Mouse (Mus musculus) neural tube, embryonic 15.5 days (tissue): ENCODE data around the gene Gstm5. TPM values are rescaled to one million over a fixed set of nuclear protein-coding genes. Genes with fewer than 3 reads are reported as not detected.

Experiments
- ATAC-seq: fragments of 200-750 bp; cut with Nextera tagmentation; 2 replicates; pipeline ENCODE4 v1.8.0; 2017; ENCODE audit warnings: mild to moderate bottlenecking, moderate TSS enrichment, moderate library complexity; ENCODE audit not compliant: low FRiP score
- H3K27ac ChIP-seq: fragments of 300-500 bp; sonication (generic); replicated peaks from 2 replicates; pipeline ENCODE4 v1.5.1; 2015; ENCODE audit warnings: mild to moderate bottlenecking, inconsistent platforms
- H3K27me3 ChIP-seq: fragments of 300-500 bp; sonication (generic); replicated peaks from 2 replicates; pipeline ENCODE4 v1.6.1; 2015; ENCODE audit warnings: inconsistent platforms
- H3K36me3 ChIP-seq: fragments of 300-500 bp; sonication (generic); 2 replicates; pipeline ENCODE4 v1.6.1; 2015; ENCODE audit warnings: inconsistent platforms
- H3K4me1 ChIP-seq: fragments of 300-500 bp; sonication (generic); 2 replicates; pipeline ENCODE4 v1.6.1; 2015; ENCODE audit warnings: inconsistent platforms
- H3K4me2 ChIP-seq: fragments of 300-500 bp; sonication (generic); 2 replicates; pipeline ENCODE4 v1.6.1; 2015; ENCODE audit warnings: inconsistent platforms, mild to moderate bottlenecking, moderate library complexity
- H3K4me3 ChIP-seq: fragments of 300-500 bp; sonication (generic); replicated peaks from 2 replicates; pipeline ENCODE4 v1.5.1; 2015; ENCODE audit warnings: mild to moderate bottlenecking, inconsistent platforms
- H3K9ac ChIP-seq: fragments of 300-500 bp; sonication (generic); replicated peaks from 2 replicates; pipeline ENCODE4 v1.6.1; 2015; ENCODE audit warnings: mild to moderate bottlenecking, inconsistent platforms
- H3K9me3 ChIP-seq: fragments of 300-500 bp; sonication (generic); replicated peaks from 2 replicates; pipeline ENCODE4 v1.6.1; 2016; ENCODE audit warnings: inconsistent platforms
- WGBS: fragments of 180-500 bp; shearing (Covaris S2); methylation state at CpG from one replicate; pipeline ENCODE4 v1.1.7; 2015; ENCODE audit warnings: mixed read lengths; 5-methylcytosine and 5-hydroxymethylcytosine counted together
- polyA plus RNA-seq: library from polyadenylated mRNA; unstranded; fragments of >200 nt; fragmentation: Nextera tagmentation; extraction: Ambion mirVana; gene quantifications from 2 replicates; pipeline ENCODE4 v1.2.1, GENCODE M21; 2015

The Gstm5 gene
- polyA plus RNA-seq, 1 experiment from 2014 or later = 263 TPM

DNA sequence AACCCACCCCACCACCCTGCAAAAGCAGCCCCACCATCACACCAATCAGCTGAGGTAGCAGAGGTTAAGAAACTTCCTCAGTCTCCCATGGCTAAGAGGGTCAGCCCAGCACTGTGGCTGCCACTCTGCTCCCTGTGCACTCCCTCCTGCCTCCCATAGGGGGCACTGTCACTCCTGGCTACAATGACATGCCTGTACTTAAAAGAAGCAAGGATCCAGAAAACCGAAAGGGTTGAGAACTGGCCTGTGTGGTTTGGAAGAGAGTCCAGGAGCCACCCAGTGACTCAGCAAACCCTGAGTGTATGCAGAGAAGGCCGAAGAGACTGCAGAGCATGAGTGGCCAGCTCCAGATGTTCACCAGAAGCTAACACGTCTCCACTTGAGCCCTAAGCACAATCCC, 43.8 kb downstream of the Gstm5 start:
- WGBS = 52% methylated on average over 3 of the region's 3 CpGs
- H3K36me3 ChIP-seq = no peaks in the 10 kb centered on the region
- peaks cover 20% of the 10 kb centered on the region; the same call in 1 of the 2 replicates for H3K4me1 ChIP-seq
- no peak for ATAC-seq
- H3K27ac ChIP-seq = no peak overlapping the region
- H3K27me3 ChIP-seq = 0 out of 2 replicates have a peak, but pooled peaks cover 3% of the 10 kb centered on the region
- H3K9me3 ChIP-seq = no peaks in the 10 kb centered on the region
- no peak overlapping the region for H3K4me2 ChIP-seq
- no peak overlapping the region for H3K4me3 ChIP-seq
- no peak overlapping the region for H3K9ac ChIP-seq

DNA sequence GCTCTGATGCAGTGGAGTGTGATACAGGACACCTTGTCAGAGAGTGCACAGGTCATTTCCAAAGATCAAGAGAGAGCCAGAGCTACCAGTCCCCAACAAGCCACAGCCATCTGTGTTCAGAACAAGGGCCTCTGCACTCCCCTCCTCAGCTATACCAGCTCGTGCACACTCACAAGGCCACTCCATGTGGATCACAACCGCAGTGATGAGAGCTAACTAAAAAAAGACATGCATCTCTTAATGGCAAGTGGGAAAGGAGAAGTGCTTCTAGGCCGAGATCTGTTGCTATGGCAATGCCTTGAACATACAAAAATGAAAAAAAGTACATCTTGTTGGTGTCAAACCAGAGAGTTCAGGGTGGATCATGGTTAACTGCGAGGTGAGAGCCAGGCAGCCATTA, 44.2 kb downstream of the Gstm5 start:
- no peak for ATAC-seq
- peaks cover 20% of the 10 kb centered on the region; the same call in 1 of the 2 replicates for H3K4me1 ChIP-seq

DNA sequence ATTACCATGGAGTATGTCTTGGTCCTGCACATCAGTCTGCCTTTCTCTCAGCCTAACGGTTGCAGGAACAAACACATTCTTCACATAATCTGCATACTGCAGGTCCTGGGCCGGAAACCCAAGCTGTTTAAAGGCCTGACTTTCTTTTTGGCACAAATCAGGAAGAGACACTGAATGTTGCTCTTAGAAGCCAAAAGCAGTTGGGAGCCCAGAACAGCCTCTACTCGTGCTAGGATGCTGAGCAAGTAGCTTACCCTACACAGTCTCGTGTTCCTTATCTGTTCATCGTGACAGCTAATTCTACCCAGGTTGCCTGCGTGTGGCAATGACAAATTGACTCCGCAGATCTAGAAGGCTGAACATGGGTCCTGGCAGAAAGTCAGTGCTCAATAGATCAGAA, 44.9 kb downstream of the Gstm5 start:
- ATAC-seq = no peak

More for the DNA sequence above, 44.2 kb downstream of the Gstm5 start:
- Histone ChIP-seq H3K4me3 (no peak overlapping the region), H3K27ac (no peak overlapping the region), H3K27me3 (0 out of 2 replicates have a peak, but pooled peaks cover 3% of the 10 kb centered on the region), H3K36me3 (no peaks in the 10 kb centered on the region), H3K4me2 (no peak overlapping the region), H3K9me3 (no peaks in the 10 kb centered on the region), H3K9ac (no peak overlapping the region)
- WGBS = 54% methylated on average over 4 of the region's 4 CpGs

DNA sequence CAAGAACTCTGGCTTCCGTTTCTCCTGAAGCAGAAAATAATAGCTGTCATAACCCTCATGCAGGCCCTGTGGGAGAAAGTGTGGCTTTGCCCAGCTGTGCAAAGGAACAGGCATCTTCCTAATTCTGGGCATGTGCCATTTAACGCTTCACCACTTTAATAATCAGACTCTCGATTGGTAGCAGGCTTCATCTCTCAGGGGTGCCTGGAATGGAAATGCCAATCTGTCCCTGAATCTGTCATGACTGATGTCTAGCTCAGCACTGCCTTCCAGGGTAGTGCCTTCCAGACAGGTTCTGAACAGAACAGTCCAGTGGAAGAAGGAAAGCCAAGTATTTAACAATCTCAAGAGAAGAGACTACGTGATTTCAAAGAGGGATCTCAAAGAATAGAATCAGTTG, 45.6 kb downstream of the Gstm5 start:
- ATAC-seq = no peak
- H3K36me3 ChIP-seq = no peaks in the 10 kb centered on the region

More for the DNA sequence above, 44.9 kb downstream of the Gstm5 start:
- WGBS = 81% methylated on average over 7 of the region's 7 CpGs
- H3K4me2 ChIP-seq = no peak overlapping the region
- no peak overlapping the region for H3K4me3 ChIP-seq
- H3K4me1 ChIP-seq = peaks cover 20% of the 10 kb centered on the region; the same call in 1 of the 2 replicates
- H3K27me3 ChIP-seq = 0 out of 2 replicates have a peak, but pooled peaks cover 3% of the 10 kb centered on the region
- no peaks in the 10 kb centered on the region for H3K9me3 ChIP-seq
- H3K36me3 ChIP-seq = no peaks in the 10 kb centered on the region
- no peak overlapping the region for H3K27ac ChIP-seq
- no peak overlapping the region for H3K9ac ChIP-seq

DNA sequence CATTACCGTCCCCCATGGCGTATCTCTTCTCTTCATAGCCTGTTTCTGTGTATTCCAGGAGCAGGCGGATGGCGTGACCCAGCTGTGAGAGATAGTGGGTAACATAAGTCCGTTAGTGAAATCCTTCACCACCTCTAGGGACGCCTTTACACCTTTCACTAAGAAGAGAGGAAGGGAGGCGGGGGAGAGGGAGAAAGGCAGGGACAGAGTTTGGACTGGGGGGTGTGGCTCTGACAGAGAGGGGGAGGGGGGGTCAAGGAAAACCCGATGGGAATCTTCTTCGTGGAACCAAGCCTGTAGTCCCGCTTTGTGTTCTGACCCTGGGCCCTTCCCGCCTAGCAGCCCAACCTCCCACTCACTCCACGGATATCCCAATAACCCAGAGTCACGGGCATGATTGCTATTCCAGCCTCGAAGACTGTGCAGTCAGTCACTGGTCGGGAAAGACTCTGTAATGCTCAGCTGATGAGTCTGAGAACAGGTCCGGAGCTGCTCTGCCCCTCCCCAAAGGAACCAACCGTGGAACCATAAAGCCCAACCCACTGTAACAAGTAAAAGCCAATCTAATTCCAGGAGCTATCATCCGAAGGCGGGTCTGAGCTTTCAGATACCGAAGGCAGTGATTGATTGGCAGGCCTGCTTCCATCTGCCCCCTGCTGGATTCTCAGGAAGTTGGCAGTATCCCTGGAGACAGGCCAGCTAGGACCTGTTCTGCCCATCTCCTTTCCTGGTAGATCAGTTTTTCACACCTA, 47.8 kb downstream of the Gstm5 start, which contains the start of gene Gstm6:
Gene Gstm6, minus strand, starts transcription at position 511 of the 752 bp plus-strand sequence.
- Histone ChIP-seq H3K9me3 (no peaks in the 10 kb centered on the region), H3K27me3 (no peaks in the 10 kb centered on the region), H3K9ac (no peak within 1 kb of the TSS), H3K4me1 (peaks cover 20% of the 10 kb centered on the region; the same call in 1 of the 2 replicates), H3K27ac (no peak within 1 kb of the TSS), H3K4me2 (peak within 1 kb of the TSS; percentile 50), H3K36me3 (no peaks in the 10 kb centered on the region), H3K4me3 (peak within 1 kb of the TSS; percentile 24; the same call in 1 of the 2 replicates)
- 14% methylated on average over 20 of the region's 20 CpGs for WGBS
- ATAC-seq = peak; percentile 83

More for the DNA sequence above, 45.6 kb downstream of the Gstm5 start:
- 46% methylated on average over 4 of the region's 4 CpGs for WGBS
- 0 out of 2 replicates have a peak, but pooled peaks cover 2% of the 10 kb centered on the region for H3K27me3 ChIP-seq
- H3K4me3 ChIP-seq = no peak overlapping the region
- peaks cover 20% of the 10 kb centered on the region; the same call in 1 of the 2 replicates for H3K4me1 ChIP-seq
- no peak overlapping the region for H3K4me2 ChIP-seq
- H3K27ac ChIP-seq = 0 out of 2 replicates have a peak overlapping the region, but pooled peaks have one; percentile 28
- no peak overlapping the region for H3K9ac ChIP-seq
- no peaks in the 10 kb centered on the region for H3K9me3 ChIP-seq

DNA sequence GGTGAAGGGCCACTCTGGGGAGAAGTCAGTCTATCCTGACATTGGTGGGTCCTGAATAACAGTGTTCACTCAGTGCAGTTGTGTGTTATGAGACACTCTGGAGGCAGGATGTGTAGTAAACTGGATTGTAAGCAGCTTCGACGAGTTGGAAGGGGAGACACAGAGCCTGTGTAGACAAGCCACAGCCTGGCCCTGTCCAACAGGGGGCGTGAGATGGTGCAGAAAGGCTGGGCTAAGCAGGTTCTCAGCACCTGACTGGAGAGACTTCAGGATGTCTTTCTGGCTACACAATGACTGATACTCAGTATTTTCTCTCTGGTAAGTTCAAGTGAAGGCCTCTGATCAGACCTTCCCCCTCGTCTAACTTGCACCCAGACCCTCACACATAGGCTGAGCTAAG, 50.1 kb downstream of the Gstm5 start:
- ATAC-seq = no peak
- WGBS = 59% methylated on average over 4 of the region's 4 CpGs
- Histone ChIP-seq H3K9me3 (no peaks in the 10 kb centered on the region), H3K27me3 (no peaks in the 10 kb centered on the region), H3K27ac (no peak overlapping the region), H3K9ac (no peak overlapping the region), H3K36me3 (no peaks in the 10 kb centered on the region), H3K4me1 (peaks cover 11% of the 10 kb centered on the region; the same call in 1 of the 2 replicates), H3K4me2 (no peak overlapping the region), H3K4me3 (no peak overlapping the region)

Other genes starting within 250 kb of the Gstm5 start
- 108 and 110 TPM in 2 replicates for gene Ahcyl1, start 199.3 kb upstream of the Gstm5 start, polyA plus RNA-seq
- gene Csf1, start 135.4 kb upstream of the Gstm5 start, polyA plus RNA-seq = 7.8 and 8.4 TPM in 2 replicates
- gene Eps8l3, start 18.6 kb upstream of the Gstm5 start, polyA plus RNA-seq = 6.3 TPM in 1 of 2 replicates, not detected in the other
- gene Gstm7, start 36.0 kb downstream of the Gstm5 start, polyA plus RNA-seq = 42.2 and 50.6 TPM in 2 replicates
- gene Gstm6, start 47.9 kb downstream of the Gstm5 start, polyA plus RNA-seq = 9.0 and 10.6 TPM in 2 replicates
- 2.7 TPM in 1 of 2 replicates, not detected in the other for gene Gstm3, start 73.5 kb downstream of the Gstm5 start, polyA plus RNA-seq
- 7.4 and 23.4 TPM in 2 replicates for gene Gstm2, start 90.6 kb downstream of the Gstm5 start, polyA plus RNA-seq
- gene Gstm1, start 122.2 kb downstream of the Gstm5 start, polyA plus RNA-seq = 161 and 189 TPM in 2 replicates
- gene Gstm4, start 149.1 kb downstream of the Gstm5 start, polyA plus RNA-seq = 19.1 and 21.0 TPM in 2 replicates
- gene Ampd2, start 190.8 kb downstream of the Gstm5 start, polyA plus RNA-seq = 64.1 and 66.9 TPM in 2 replicates
- gene Gnat2, start 197.0 kb downstream of the Gstm5 start, polyA plus RNA-seq = 0.13 and 0.43 TPM in 2 replicates